Mouse (Mus musculus): ENCODE data around the gene Erc1.

- TF ChIP-seq CTCF (IDR thresholded peaks at IDR 0.05; ENCODE audit: low read depth) = no peak
- TF ChIP-seq EP300 (IDR thresholded peaks at IDR 0.05; ENCODE audit: low read depth) = no peak
Observed at GRCm38 (mm10) chr6:119585652-119586375, 262.2 kb downstream of the Erc1 start.

All from liver, postnatal 0 days (tissue).